Mouse (Mus musculus) G1E-ER4 (cell line): ENCODE measurements around the gene Doc2b. TPM values are rescaled to one million over a fixed set of nuclear protein-coding genes. Genes with fewer than 3 reads are reported as not detected.

Experiments
- GATA1 ChIP-seq: IDR thresholded peaks from one replicate; pipeline ENCODE4 v1.8.0; 2012; ENCODE audit warnings: low read length, inconsistent platforms
- polyA plus RNA-seq: library from polyadenylated mRNA; stranded (reverse); fragments of >175 nt; gene quantifications from 2 replicates; pipeline ENCODE4 v1.2.3, GENCODE M21; 2012

Doc2b gene
- polyA plus RNA-seq, 1 experiment = not detected

- TF ChIP-seq GATA1 = no peak
These were observed 73.5 kb downstream of the Doc2b start for GRCm38 (mm10) chr11:75722339-75722738.

Other genes with a start within 250 kb of the Doc2b start
- gene Pitpna, start 208.0 kb downstream of the Doc2b start, polyA plus RNA-seq = 36.7 and 46.7 TPM in 2 replicates
- 23.9 and 39.1 TPM in 2 replicates for gene Inpp5k, start 165.1 kb downstream of the Doc2b start, polyA plus RNA-seq
- gene Myo1c, start 145.5 kb downstream of the Doc2b start, polyA plus RNA-seq = 32.6 and 47.1 TPM in 2 replicates
- gene Crk, start 116.8 kb downstream of the Doc2b start, polyA plus RNA-seq = 124 and 160 TPM in 2 replicates
- gene Ywhae, start 63.2 kb downstream of the Doc2b start, polyA plus RNA-seq = 432 and 613 TPM in 2 replicates
- not detected in 2 replicates for gene Rph3al, start 142.4 kb upstream of the Doc2b start, polyA plus RNA-seq
- not detected in 2 replicates for gene 1700016K19Rik, start 203.9 kb upstream of the Doc2b start, polyA plus RNA-seq
- gene Rflnb, start 231.7 kb upstream of the Doc2b start, polyA plus RNA-seq = not detected in 2 replicates